Mouse (Mus musculus): Measurements from ENCODE around the gene Fer. TPM values are rescaled to one million over a fixed set of nuclear protein-coding genes. Genes with fewer than 3 reads are reported as not detected.
A peak's percentile ranks its signal among the peaks of the same experiment; 100 is the strongest.

Gene Fer
- polyA plus RNA-seq, 1 experiment, result 10.2 TPM

GRCm38 (mm10) chr17:64135941-64136650, 273.2 kb downstream of the Fer start:
- no peak for DNase-seq (ENCODE audit: extremely low spot score in 1 of 2, low spot score in 1 of 2)

- DNase-seq (ENCODE audit: extremely low spot score in 1 of 2, low spot score in 1 of 2), result no peak
Observed at GRCm38 (mm10) chr17:64138036-64138717, 275.3 kb downstream of the Fer start.

GRCm38 (mm10) chr17:64139231-64139915, 276.5 kb downstream of the Fer start:
- peak; percentile 14 to 42 for DNase-seq (ENCODE audit: extremely low spot score in 1 of 2, low spot score in 1 of 2)

- DNase-seq (ENCODE audit: extremely low spot score in 1 of 2, low spot score in 1 of 2), result no peak
Observed at GRCm38 (mm10) chr17:64140063-64140850, 277.4 kb downstream of the Fer start.

- DNase-seq (ENCODE audit: extremely low spot score in 1 of 2, low spot score in 1 of 2), result peak in 1 of 2 experiments; percentile 36
Observed at GRCm38 (mm10) chr17:64141856-64142255, 279.0 kb downstream of the Fer start.

GRCm38 (mm10) chr17:64146409-64146808, 283.5 kb downstream of the Fer start:
- DNase-seq (ENCODE audit: extremely low spot score in 1 of 2, low spot score in 1 of 2), result no peak

- DNase-seq (ENCODE audit: extremely low spot score in 1 of 2, low spot score in 1 of 2), result no peak
Observed at GRCm38 (mm10) chr17:64150717-64151116, 287.9 kb downstream of the Fer start.

- DNase-seq (ENCODE audit: extremely low spot score in 1 of 2, low spot score in 1 of 2), result peak in 1 of 2 experiments; percentile 25
Observed at GRCm38 (mm10) chr17:64167731-64168130, 304.9 kb downstream of the Fer start.

GRCm38 (mm10) chr17:64170019-64170418, 307.2 kb downstream of the Fer start:
- DNase-seq (ENCODE audit: extremely low spot score in 1 of 2, low spot score in 1 of 2), result no peak

GRCm38 (mm10) chr17:64172474-64172873, 309.6 kb downstream of the Fer start:
- no peak for DNase-seq (ENCODE audit: extremely low spot score in 1 of 2, low spot score in 1 of 2)

- DNase-seq (ENCODE audit: extremely low spot score in 1 of 2, low spot score in 1 of 2), result no peak
Observed at GRCm38 (mm10) chr17:64180546-64180945, 317.7 kb downstream of the Fer start.

- DNase-seq (ENCODE audit: extremely low spot score in 1 of 2, low spot score in 1 of 2), result no peak
Observed at GRCm38 (mm10) chr17:64181291-64181690, 318.4 kb downstream of the Fer start.

GRCm38 (mm10) chr17:64182599-64182998, 319.7 kb downstream of the Fer start:
- DNase-seq (ENCODE audit: extremely low spot score in 1 of 2, low spot score in 1 of 2), result no peak

GRCm38 (mm10) chr17:64183196-64183595, 320.3 kb downstream of the Fer start:
- peak in 1 of 2 experiments; percentile 31 for DNase-seq (ENCODE audit: extremely low spot score in 1 of 2, low spot score in 1 of 2)

Other genes starting within 250 kb of the Fer start
- gene A930002H24Rik, start 729 bp downstream of the Fer start, polyA plus RNA-seq (2012; rRNA removed), result 0.78 and 0.90 TPM in 2 replicates